In the genomic region with DNA sequence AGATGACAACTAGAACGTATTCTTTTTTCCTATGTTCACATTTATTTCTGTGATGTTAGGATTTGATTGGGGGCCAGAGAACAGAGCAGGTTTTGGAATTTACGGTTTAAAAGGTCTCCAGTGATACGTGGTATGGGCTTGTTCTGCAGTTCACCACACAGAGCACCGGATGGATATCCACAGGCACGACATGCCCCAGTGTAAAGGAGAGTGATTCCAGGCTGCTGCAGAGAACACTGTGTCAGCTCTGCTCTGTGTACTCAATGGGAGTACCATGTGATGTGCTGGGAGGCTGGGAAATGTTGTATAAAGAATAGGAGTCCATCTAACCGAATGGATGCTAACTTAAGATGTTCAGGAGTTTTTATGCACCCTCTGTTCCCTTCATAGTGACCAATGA, we compare ENCODE assay signal across 19 mouse cellular contexts. TPM values are rescaled to one million over a fixed set of nuclear protein-coding genes. Genes with fewer than 3 reads are reported as not detected.
DNase-seq lines count a peak whose midpoint lies in the region; ATAC-seq and TF ChIP-seq lines count a peak whose summit lies in the region.
"Had no signal": no experiment of that assay in that cellular context is flagged by ENCODE, and none has a peak within 500 bp of the region (broad histone marks: within the 10 kb centered on the region; RNA-seq: fewer than 3 reads in every experiment).

No protein-coding gene starts in this region.

- no peak for DNase-seq in frontal cortex, postnatal 10 days (ENCODE audit: low spot score in 2 of 2)
- DNase-seq in heart, adult 2 months, result no peak
- no peak for DNase-seq in heart, adult 8-10 months (ENCODE audit: low spot score)
- no peak for DNase-seq in limb, embryonic 10.5 days (ENCODE audit: low spot score)
- no peak for DNase-seq in spleen, adult 18-20 months
- DNase-seq in adrenal gland, postnatal 25 days, result no peak
- DNase-seq: cerebellum, adult 9-11 months; forebrain, postnatal 0 days; gastrocnemius, postnatal 10 days; kidney, postnatal 4 days; liver, embryonic 13.5 days; lung, adult 2 months; lung, postnatal 14 days had no signal

- H3K27ac ChIP-seq in heart, adult 2 months, result peak overlapping the region; percentile 81
- H3K27ac ChIP-seq in limb, embryonic 13.5 days, result no peak overlapping the region
- H3K27ac ChIP-seq in limb, embryonic 10.5 days, result no peak overlapping the region
- H3K27ac ChIP-seq: embryonic facial prominence, embryonic 12.5 days; hindbrain, embryonic 10.5 days; liver, embryonic 13.5 days had no signal

- peak overlapping the region; percentile 10; the same call in 1 of the 2 replicates for H3K9ac ChIP-seq in heart, adult 2 months (ENCODE audit: low read depth, low read length)
- H3K9ac ChIP-seq in limb, embryonic 13.5 days, result no peak overlapping the region
- H3K9ac ChIP-seq: embryonic facial prominence, embryonic 12.5 days; forebrain, postnatal 0 days; liver, embryonic 13.5 days had no signal

- H3K4me1 ChIP-seq in heart, adult 2 months (ENCODE audit: control insufficient read depth, insufficient read depth, low read length), result no peaks in the 10 kb centered on the region; the same call in 1 of the 2 replicates
- H3K4me1 ChIP-seq in limb, embryonic 13.5 days, result peaks cover 38% of the 10 kb centered on the region
- H3K4me1 ChIP-seq in limb, embryonic 10.5 days, result peaks cover 16% of the 10 kb centered on the region
- H3K4me1 ChIP-seq: liver, embryonic 13.5 days had no signal

- WGBS in heart, adult 2 months, result 62% methylated on average over 6 of the region's 6 CpGs
- WGBS in limb, embryonic 13.5 days, result 35% methylated on average over 6 of the region's 6 CpGs
- WGBS in limb, embryonic 10.5 days, result 78% methylated on average over 6 of the region's 6 CpGs

- peak; percentile 80 for TF ChIP-seq POLR2A in heart, adult 2 months (IDR thresholded peaks at IDR 0.05; ENCODE audit: insufficient read depth, low read depth, low read length)

- no peak overlapping the region for H3K4me2 ChIP-seq in limb, embryonic 13.5 days (replicated peaks)
- H3K4me2 ChIP-seq: embryonic facial prominence, embryonic 12.5 days; liver, embryonic 13.5 days; midbrain, embryonic 11.5 days had no signal

- H3K36me3 ChIP-seq in heart, adult 2 months (ENCODE audit: control insufficient read depth, insufficient read depth, low read length), result no peaks in the 10 kb centered on the region; the same call in 1 of the 2 replicates
- no peaks in the 10 kb centered on the region for H3K36me3 ChIP-seq in limb, embryonic 13.5 days
- no peaks in the 10 kb centered on the region for H3K36me3 ChIP-seq in limb, embryonic 10.5 days
- H3K36me3 ChIP-seq: embryonic facial prominence, embryonic 12.5 days; hindbrain, embryonic 10.5 days; liver, embryonic 13.5 days had no signal

- no peaks in the 10 kb centered on the region for H3K27me3 ChIP-seq in heart, adult 2 months (ENCODE audit: control insufficient read depth, insufficient read depth, low read length)
- H3K27me3 ChIP-seq in limb, embryonic 13.5 days, result no peaks in the 10 kb centered on the region
- no peaks in the 10 kb centered on the region for H3K27me3 ChIP-seq in limb, embryonic 10.5 days (ENCODE audit: low read depth, poor library complexity, severe bottlenecking)
- H3K27me3 ChIP-seq: embryonic facial prominence, embryonic 12.5 days; liver, embryonic 13.5 days had no signal

- no peaks in the 10 kb centered on the region for H3K79me2 ChIP-seq in heart, adult 2 months (replicated peaks; ENCODE audit: control insufficient read depth, insufficient read depth, low read length)

- TF ChIP-seq CTCF in heart, adult 2 months (IDR thresholded peaks at IDR 0.05), result no peak

- intact Hi-C loops in heart, adult 2 months (cut with DNase I), result no loop called here

- TF ChIP-seq EP300 in heart, adult 2 months (IDR thresholded peaks at IDR 0.05; ENCODE audit: insufficient read depth, low read depth, low read length), result 0 out of 2 replicates have a peak, but pooled peaks have one; percentile 27

- H3K9me3 ChIP-seq in limb, embryonic 13.5 days, result no peaks in the 10 kb centered on the region
- no peaks in the 10 kb centered on the region for H3K9me3 ChIP-seq in limb, embryonic 10.5 days (replicated peaks)
- H3K9me3 ChIP-seq: embryonic facial prominence, embryonic 12.5 days; hindbrain, embryonic 10.5 days; liver, embryonic 13.5 days had no signal

- peak overlapping the region; percentile 48 for H3K4me3 ChIP-seq in heart, adult 2 months
- no peak overlapping the region for H3K4me3 ChIP-seq in limb, embryonic 13.5 days
- no peak overlapping the region for H3K4me3 ChIP-seq in limb, embryonic 10.5 days
- H3K4me3 ChIP-seq: embryonic facial prominence, embryonic 12.5 days; hindbrain, embryonic 10.5 days; liver, embryonic 13.5 days had no signal

- peak; percentile 62; the same call in 1 of the 2 replicates for ATAC-seq in frontal cortex, adult (ENCODE audit: low TSS enrichment)
- peak; percentile 62; the same call in 1 of the 2 replicates for ATAC-seq in limb, embryonic 13.5 days (ENCODE audit: low FRiP score, low read depth)
- ATAC-seq: forebrain, postnatal 0 days; intestine, postnatal 0 days had no signal

RNA-seq across cellular contexts. Expression of gene Filip1l, which starts 1.0 kb away (rescaled TPM):
- total RNA-seq in heart, adult 2 months (2021), result 10 to 100 TPM; 35.0 to 36.3 TPM
- polyA plus RNA-seq in heart, adult 2 months (2012; rRNA removed), result 9.2 and 19.5 TPM in 2 replicates
- 10 to 100 TPM; 25.5 to 36.2 (median 31.4) TPM for total RNA-seq in heart, adult 8-10 months (2022)
- polyA plus RNA-seq in limb, embryonic 13.5 days (2015; fragmentation: Nextera tagmentation; extraction: Ambion mirVana), result 31.5 and 37.3 TPM in 2 replicates
- polyA plus RNA-seq in limb, embryonic 10.5 days (2016; fragmentation: Nextera tagmentation; extraction: Ambion mirVana), result 10.7 and 14.4 TPM in 2 replicates
- total RNA-seq in adrenal gland, postnatal 25 days (2021), result 15.5 and 17.7 TPM in 2 replicates
